Comparison of ENCODE assay signal across 9 mouse cellular contexts in genomic region chr15:102002646-102003488, GRCm38 (mm10). TPM values are rescaled to one million over a fixed set of nuclear protein-coding genes. Genes with fewer than 3 reads are reported as not detected.
DNase-seq lines count a peak whose midpoint lies in the region; ATAC-seq lines count a peak whose summit lies in the region.
"Had no signal": no experiment of that assay in that cellular context is flagged by ENCODE, and none has a peak within 500 bp of the region (broad histone marks: within the 10 kb centered on the region; RNA-seq: fewer than 3 reads in every experiment).

No protein-coding gene starts in this region.

- peaks cover 6% of the 10 kb centered on the region for H3K4me1 ChIP-seq in erythroblast, embryonic 14.5 days (ENCODE audit: control insufficient read depth)
- H3K4me1 ChIP-seq in brown adipose tissue, adult 24 weeks (ENCODE audit: control insufficient read depth, insufficient read depth, insufficient read length, low read length) = 0 out of 2 replicates have a peak, but pooled peaks cover 2% of the 10 kb centered on the region
- H3K4me1 ChIP-seq in heart, embryonic 11.5 days (ENCODE audit: control insufficient read depth, insufficient read depth, low read length) = peaks cover 6% of the 10 kb centered on the region
- H3K4me1 ChIP-seq in kidney, embryonic 16.5 days (ENCODE audit: insufficient read depth, low read length) = peaks cover 9% of the 10 kb centered on the region
- peaks cover 34% of the 10 kb centered on the region for H3K4me1 ChIP-seq in stomach, embryonic 15.5 days

- 3% methylated on average over 34 of the region's 34 CpGs for WGBS in heart, embryonic 11.5 days (ENCODE audit: insufficient replicate concordance)
- 4% methylated on average over 34 of the region's 34 CpGs for WGBS in kidney, embryonic 16.5 days
- WGBS in stomach, embryonic 15.5 days = 10% methylated on average over 34 of the region's 34 CpGs

- no peak overlapping the region for H3K27ac ChIP-seq in brown adipose tissue, adult 24 weeks (replicated peaks; ENCODE audit: low read depth, low read length)
- no peak overlapping the region for H3K27ac ChIP-seq in heart, embryonic 11.5 days (ENCODE audit: low read depth, low read length)
- H3K27ac ChIP-seq in kidney, embryonic 16.5 days (ENCODE audit: low read length) = peak overlapping the region; percentile 70; the same call in 1 of the 2 replicates
- H3K27ac ChIP-seq in stomach, embryonic 15.5 days = peak overlapping the region; percentile 76

- H3K4me2 ChIP-seq in heart, embryonic 11.5 days = peak overlapping the region; percentile 76
- peak overlapping the region; percentile 61 for H3K4me2 ChIP-seq in kidney, embryonic 16.5 days (replicated peaks; ENCODE audit: low read depth, low read length)
- H3K4me2 ChIP-seq in stomach, embryonic 15.5 days = peak overlapping the region; percentile 52

- DNase-seq in lung, postnatal 14 days = peak; percentile 52
- DNase-seq in frontal cortex, postnatal 36 days (ENCODE audit: low spot score in 2 of 2) = no peak

- H3K9ac ChIP-seq in heart, embryonic 11.5 days (ENCODE audit: low read depth, low read length) = peak overlapping the region; percentile 72
- H3K9ac ChIP-seq in kidney, embryonic 16.5 days (replicated peaks; ENCODE audit: low read length) = peak overlapping the region; percentile 65
- peak overlapping the region; percentile 39 for H3K9ac ChIP-seq in stomach, embryonic 15.5 days

- no peaks in the 10 kb centered on the region for H3K9me3 ChIP-seq in erythroblast, embryonic 14.5 days (ENCODE audit: control insufficient read depth, low read length)
- no peaks in the 10 kb centered on the region for H3K9me3 ChIP-seq in heart, embryonic 11.5 days (replicated peaks; ENCODE audit: control insufficient read depth, low read length)
- H3K9me3 ChIP-seq in kidney, embryonic 16.5 days (ENCODE audit: low read length) = no peaks in the 10 kb centered on the region
- no peaks in the 10 kb centered on the region for H3K9me3 ChIP-seq in stomach, embryonic 15.5 days

- peaks cover 59% of the 10 kb centered on the region for H3K27me3 ChIP-seq in erythroblast, embryonic 14.5 days (ENCODE audit: control insufficient read depth)
- H3K27me3 ChIP-seq in heart, embryonic 11.5 days (ENCODE audit: control insufficient read depth, insufficient read depth, low read length) = peaks cover 28% of the 10 kb centered on the region
- H3K27me3 ChIP-seq in kidney, embryonic 16.5 days (ENCODE audit: insufficient read depth, low read length) = peaks cover 28% of the 10 kb centered on the region
- H3K27me3 ChIP-seq in stomach, embryonic 15.5 days (replicated peaks) = 0 out of 2 replicates have a peak, but pooled peaks cover 14% of the 10 kb centered on the region

- ATAC-seq in erythroblast, adult 5-6 weeks (replicated peaks; ENCODE audit: low FRiP score, poor library complexity, severe bottlenecking) = no peak
- peak; percentile 71; the same call in 1 of the 2 replicates for ATAC-seq in heart, embryonic 11.5 days (replicated peaks; ENCODE audit: insufficient number of reproducible peaks, low FRiP score, low TSS enrichment)
- ATAC-seq in kidney, embryonic 16.5 days (ENCODE audit: low FRiP score, low TSS enrichment) = peak; percentile 87
- peak; percentile 63 for ATAC-seq in stomach, embryonic 15.5 days (ENCODE audit: insufficient read depth, low FRiP score, low read depth)

- peak overlapping the region; percentile 47 for H3K4me3 ChIP-seq in erythroblast, embryonic 14.5 days (replicated peaks)
- peak overlapping the region; percentile 52 for H3K4me3 ChIP-seq in brown adipose tissue, adult 24 weeks (ENCODE audit: insufficient read depth, low read depth, low read length)
- H3K4me3 ChIP-seq in heart, embryonic 11.5 days (ENCODE audit: low read depth, low read length) = peak overlapping the region; percentile 48
- peak overlapping the region; percentile 53 for H3K4me3 ChIP-seq in kidney, embryonic 16.5 days (ENCODE audit: low read length)
- H3K4me3 ChIP-seq in stomach, embryonic 15.5 days (replicated peaks) = peak overlapping the region; percentile 43

- peaks cover 8% of the 10 kb centered on the region; the same call in 1 of the 2 replicates for H3K36me3 ChIP-seq in erythroblast, embryonic 14.5 days (ENCODE audit: control insufficient read depth)
- H3K36me3 ChIP-seq in heart, embryonic 11.5 days (ENCODE audit: control insufficient read depth, insufficient read depth, low read length) = no peaks in the 10 kb centered on the region
- no peaks in the 10 kb centered on the region for H3K36me3 ChIP-seq in kidney, embryonic 16.5 days (ENCODE audit: insufficient read depth, low read length)
- H3K36me3 ChIP-seq in stomach, embryonic 15.5 days = peaks cover 7% of the 10 kb centered on the region; the same call in 1 of the 2 replicates

RNA-seq across cellular contexts. Expression of gene Krt8, which starts 1.4 kb away (rescaled TPM):
- polyA plus RNA-seq in erythroblast, embryonic 14.5 days (2012) = 0.06 and 0.07 TPM in 2 replicates
- total RNA-seq in erythroblast, adult 5-6 weeks (2015; ENCODE audit: low replicate concordance) = not detected in 2 replicates
- not detected in 2 replicates for total RNA-seq in erythroblast, adult 5-6 weeks (2017; ENCODE audit: low replicate concordance)
- polyA plus RNA-seq in brown adipose tissue, adult 24 weeks (2012; ENCODE audit: insufficient read depth, insufficient read length, missing spikeins) = not detected in 2 replicates
- 30.4 and 36.8 TPM in 2 replicates for polyA plus RNA-seq in heart, embryonic 11.5 days (2014; fragmentation: Nextera tagmentation; extraction: Ambion mirVana)
- 267 and 282 TPM in 2 replicates for polyA plus RNA-seq in kidney, embryonic 16.5 days (2015; fragmentation: Nextera tagmentation; extraction: Ambion mirVana)
- 916 and 929 TPM in 2 replicates for polyA plus RNA-seq in stomach, embryonic 15.5 days (2015; fragmentation: Nextera tagmentation; extraction: Ambion mirVana)

RNA-seq across cellular contexts. Expression of gene Krt18, which starts 25.1 kb away (rescaled TPM):
- polyA plus RNA-seq in erythroblast, embryonic 14.5 days (2012) = 0.13 TPM in 1 of 2 replicates, not detected in the other
- 2.3 TPM in 1 of 2 replicates, not detected in the other for total RNA-seq in erythroblast, adult 5-6 weeks (2015; ENCODE audit: low replicate concordance)
- 2.8 TPM in 1 of 2 replicates, not detected in the other for total RNA-seq in erythroblast, adult 5-6 weeks (2017; ENCODE audit: low replicate concordance)
- polyA plus RNA-seq in brown adipose tissue, adult 24 weeks (2012; ENCODE audit: insufficient read depth, insufficient read length, missing spikeins) = not detected in 2 replicates
- 39.3 and 41.9 TPM in 2 replicates for polyA plus RNA-seq in heart, embryonic 11.5 days (2014; fragmentation: Nextera tagmentation; extraction: Ambion mirVana)
- polyA plus RNA-seq in kidney, embryonic 16.5 days (2015; fragmentation: Nextera tagmentation; extraction: Ambion mirVana) = 216 and 223 TPM in 2 replicates
- polyA plus RNA-seq in stomach, embryonic 15.5 days (2015; fragmentation: Nextera tagmentation; extraction: Ambion mirVana) = 448 and 512 TPM in 2 replicates

RNA-seq across cellular contexts. Expression of gene Krt78, which starts 48.8 kb away (rescaled TPM):
- polyA plus RNA-seq in erythroblast, embryonic 14.5 days (2012) = 0.01 TPM in 1 of 2 replicates, not detected in the other
- total RNA-seq in erythroblast, adult 5-6 weeks (2015; ENCODE audit: low replicate concordance) = not detected in 2 replicates
- not detected in 2 replicates for total RNA-seq in erythroblast, adult 5-6 weeks (2017; ENCODE audit: low replicate concordance)
- not detected in 2 replicates for polyA plus RNA-seq in brown adipose tissue, adult 24 weeks (2012; ENCODE audit: insufficient read depth, insufficient read length, missing spikeins)
- not detected in 2 replicates for polyA plus RNA-seq in heart, embryonic 11.5 days (2014; fragmentation: Nextera tagmentation; extraction: Ambion mirVana)
- 0.06 and 0.16 TPM in 2 replicates for polyA plus RNA-seq in kidney, embryonic 16.5 days (2015; fragmentation: Nextera tagmentation; extraction: Ambion mirVana)
- 2.3 and 5.7 TPM in 2 replicates for polyA plus RNA-seq in stomach, embryonic 15.5 days (2015; fragmentation: Nextera tagmentation; extraction: Ambion mirVana)
- total RNA-seq: heart, postnatal 14 days had no signal

Comparison
In these comparisons a context has a peak if more than half of its experiments do, and no peak if none do; other contexts are left out.
1. H3K27ac ChIP-seq: peak in kidney, embryonic 16.5 days (single experiment) and stomach, embryonic 15.5 days (single experiment); none in brown adipose tissue, adult 24 weeks (single experiment) and heart, embryonic 11.5 days (single experiment).
2. RNA of gene Krt8, which starts 1.4 kb away (polyA plus RNA-seq): 916 to 929 TPM in stomach, embryonic 15.5 days, 267 to 282 TPM in kidney, embryonic 16.5 days and 30.4 to 36.8 TPM in heart, embryonic 11.5 days; not detected in brown adipose tissue, adult 24 weeks and 0.06 to 0.07 TPM in erythroblast, embryonic 14.5 days; every median in the first group is over 10 times any median in the second.
3. RNA of gene Krt18, which starts 25.1 kb away (polyA plus RNA-seq): 448 to 512 TPM in stomach, embryonic 15.5 days, 216 to 223 TPM in kidney, embryonic 16.5 days and 39.3 to 41.9 TPM in heart, embryonic 11.5 days; not detected in brown adipose tissue, adult 24 weeks and 0.13 TPM in erythroblast, embryonic 14.5 days; every median in the first group is over 10 times any median in the second.
4. Peak in every context shown above with its lines, with median percentiles within 50 percentile points of each other: H3K4me3 ChIP-seq, H3K4me2 ChIP-seq and H3K9ac ChIP-seq.